Mouse (Mus musculus) ES-Bruce4 (cell line): ENCODE data around the gene Lrmda. TPM values are rescaled to one million over a fixed set of nuclear protein-coding genes. Genes with fewer than 3 reads are reported as not detected.

Experiments used
- H3K27ac ChIP-seq: 2 replicates; pipeline ENCODE4 v1.5.1; 2012; ENCODE audit warnings: low read length, inconsistent platforms; ENCODE audit not compliant: insufficient read depth
- H3K27me3 ChIP-seq: 2 replicates; pipeline ENCODE4 v1.6.1; 2012; ENCODE audit warnings: mild to moderate bottlenecking, low read length, inconsistent platforms; ENCODE audit not compliant: control insufficient read depth, poor library complexity, insufficient read depth, severe bottlenecking
- H3K36me3 ChIP-seq: 2 replicates; pipeline ENCODE4 v1.6.1; 2012; ENCODE audit warnings: inconsistent platforms, mild to moderate bottlenecking, low read length, moderate library complexity; ENCODE audit not compliant: control insufficient read depth, poor library complexity, insufficient read depth, severe bottlenecking
- H3K4me1 ChIP-seq: one replicate; pipeline ENCODE4 v1.8.1; 2011; ENCODE audit warnings: low read length; ENCODE audit not compliant: control insufficient read depth, insufficient read depth
- H3K4me3 ChIP-seq: 2 replicates; pipeline ENCODE4 v1.5.1; 2011; ENCODE audit warnings: low read depth, mild to moderate bottlenecking, low read length
- H3K9ac ChIP-seq: 2 replicates; pipeline ENCODE4 v1.6.1; 2012; ENCODE audit warnings: low read depth, mild to moderate bottlenecking, inconsistent platforms; ENCODE audit not compliant: poor library complexity, severe bottlenecking
- H3K9me3 ChIP-seq: replicated peaks from 2 replicates; pipeline ENCODE4 v1.6.1; 2012; ENCODE audit warnings: mild to moderate bottlenecking, low read length, inconsistent platforms; ENCODE audit not compliant: control insufficient read depth, poor library complexity, insufficient read depth, severe bottlenecking
- CTCF ChIP-seq: IDR thresholded peaks from one replicate; pipeline ENCODE4 v1.8.1; 2011; ENCODE audit warnings: low read depth, low read length
- EP300 ChIP-seq: IDR thresholded peaks from 2 replicates; pipeline ENCODE4 v1.6.1; 2011; ENCODE audit warnings: low read depth, low read length; ENCODE audit not compliant: insufficient read depth
- POLR2A ChIP-seq: IDR thresholded peaks from one replicate; pipeline ENCODE4 v1.8.1; 2011; ENCODE audit warnings: low read length; ENCODE audit not compliant: insufficient read depth
- polyA plus RNA-seq: library from polyadenylated mRNA; stranded (reverse); fragments of >200 nt; gene quantifications from 2 replicates; pipeline ENCODE4 v1.2.4, GENCODE M21; 2011; ENCODE audit warnings: low read depth; ENCODE audit not compliant: missing spikeins, insufficient read depth, insufficient read length

Lrmda gene
- polyA plus RNA-seq, 1 experiment, result not detected

GRCm38 (mm10) chr14:22147341-22148024, 128.0 kb downstream of the Lrmda start:
- no peaks in the 10 kb centered on the region for H3K36me3 ChIP-seq
- TF ChIP-seq EP300, result no peak
- TF ChIP-seq POLR2A, result no peak
- no peak for TF ChIP-seq CTCF
- no peak overlapping the region for H3K27ac ChIP-seq
- H3K4me3 ChIP-seq, result no peak overlapping the region
- no peak overlapping the region for H3K9ac ChIP-seq
- H3K4me1 ChIP-seq, result no peaks in the 10 kb centered on the region
- no peaks in the 10 kb centered on the region; the same call in 1 of the 2 replicates for H3K27me3 ChIP-seq
- no peaks in the 10 kb centered on the region for H3K9me3 ChIP-seq

- TF ChIP-seq CTCF (no peak), EP300 (no peak), POLR2A (no peak)
- H3K27me3 ChIP-seq, result no peaks in the 10 kb centered on the region; the same call in 1 of the 2 replicates
- no peak overlapping the region for H3K9ac ChIP-seq
Observed at GRCm38 (mm10) chr14:22152701-22153100, 133.2 kb downstream of the Lrmda start.

GRCm38 (mm10) chr14:22154096-22154495, 134.6 kb downstream of the Lrmda start:
- Histone ChIP-seq H3K27me3 (no peaks in the 10 kb centered on the region), H3K4me1 (no peaks in the 10 kb centered on the region), H3K4me3 (no peak overlapping the region), H3K9ac (no peak overlapping the region), H3K9me3 (no peaks in the 10 kb centered on the region), H3K27ac (no peak overlapping the region), H3K36me3 (no peaks in the 10 kb centered on the region)
- no peak for TF ChIP-seq CTCF
- TF ChIP-seq EP300, result no peak
- no peak for TF ChIP-seq POLR2A

More at GRCm38 (mm10) chr14:22152701-22153100, 133.2 kb downstream of the Lrmda start:
- Histone ChIP-seq H3K9me3 (no peaks in the 10 kb centered on the region), H3K4me3 (no peak overlapping the region), H3K36me3 (no peaks in the 10 kb centered on the region), H3K4me1 (no peaks in the 10 kb centered on the region), H3K27ac (no peak overlapping the region)

GRCm38 (mm10) chr14:22155034-22155433, 135.5 kb downstream of the Lrmda start:
- Histone ChIP-seq H3K36me3 (no peaks in the 10 kb centered on the region), H3K27ac (no peak overlapping the region), H3K27me3 (no peaks in the 10 kb centered on the region), H3K4me3 (no peak overlapping the region), H3K9me3 (no peaks in the 10 kb centered on the region), H3K9ac (no peak overlapping the region), H3K4me1 (no peaks in the 10 kb centered on the region)
- TF ChIP-seq EP300 (no peak), POLR2A (no peak), CTCF (no peak)

- no peak for TF ChIP-seq CTCF
- no peak for TF ChIP-seq EP300
- TF ChIP-seq POLR2A, result no peak
- no peaks in the 10 kb centered on the region for H3K36me3 ChIP-seq
- no peak overlapping the region for H3K4me3 ChIP-seq
- H3K27me3 ChIP-seq, result no peaks in the 10 kb centered on the region
- H3K4me1 ChIP-seq, result no peaks in the 10 kb centered on the region
- no peak overlapping the region for H3K27ac ChIP-seq
- no peaks in the 10 kb centered on the region for H3K9me3 ChIP-seq
- no peak overlapping the region for H3K9ac ChIP-seq
Observed at GRCm38 (mm10) chr14:22155512-22156026, 136.1 kb downstream of the Lrmda start.

GRCm38 (mm10) chr14:22156991-22157390, 137.5 kb downstream of the Lrmda start:
- no peaks in the 10 kb centered on the region for H3K4me1 ChIP-seq
- H3K9ac ChIP-seq, result no peak overlapping the region
- H3K36me3 ChIP-seq, result no peaks in the 10 kb centered on the region
- H3K27me3 ChIP-seq, result no peaks in the 10 kb centered on the region
- H3K27ac ChIP-seq, result no peak overlapping the region
- no peak for TF ChIP-seq EP300
- no peak for TF ChIP-seq CTCF
- TF ChIP-seq POLR2A, result no peak
- H3K4me3 ChIP-seq, result no peak overlapping the region
- H3K9me3 ChIP-seq, result no peaks in the 10 kb centered on the region
